Mouse (Mus musculus): ENCODE results near the gene Nfyb.

DNA sequence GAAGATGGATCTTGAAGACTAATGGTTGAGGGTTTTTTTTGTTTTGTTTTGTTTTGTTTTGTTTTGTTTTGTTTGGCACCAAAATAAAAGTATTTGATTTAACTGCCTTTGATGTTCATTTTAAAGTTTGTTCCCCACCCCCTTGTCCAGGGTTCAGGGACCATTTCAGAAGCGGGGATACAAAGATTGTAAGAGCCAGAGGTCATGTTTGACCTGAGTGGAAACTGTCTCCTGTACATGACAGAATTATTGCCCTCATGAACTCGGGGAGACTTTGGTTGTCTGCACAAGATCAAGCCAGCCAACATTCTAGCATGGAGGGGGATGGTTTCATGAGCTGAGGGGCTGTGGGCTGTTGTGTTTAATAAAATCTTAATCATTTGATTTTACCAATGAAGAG, 28.4 kb upstream of the Nfyb start:
- TF ChIP-seq CTCF (IDR thresholded peaks at IDR 0.05), result no peak
- TF ChIP-seq EP300 (IDR thresholded peaks at IDR 0.05), result no peak

All from lung, postnatal 0 days (tissue).